1 mouse cellular context compared by ENCODE assay signal in the genomic region with DNA sequence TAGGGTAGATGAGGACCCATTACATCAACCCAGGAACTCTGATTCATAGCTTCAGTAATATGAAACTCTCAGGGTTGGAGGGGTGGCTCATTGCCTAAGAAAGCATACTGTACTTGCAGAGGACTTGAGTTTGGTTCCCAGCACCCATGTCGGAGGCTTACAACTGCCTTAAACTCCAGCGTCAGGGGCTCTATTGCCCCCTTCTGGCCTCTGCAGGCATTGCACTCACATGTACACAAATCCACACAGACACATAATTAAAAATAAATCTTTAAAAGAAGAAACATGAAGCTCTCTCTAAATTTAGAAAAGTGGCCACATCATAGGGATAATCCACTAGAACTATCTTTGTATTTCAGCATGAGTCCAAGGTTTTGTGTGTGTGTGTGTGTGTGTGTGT.
TF ChIP-seq lines count a peak whose summit lies in the region.

No protein-coding gene starts in this region.

TF ChIP-seq in MEL, 35 proteins besides CTCF, POLR2A, EP300 and RAD21:
- peak; percentile 13; the same call in 1 of the 2 replicates for TF ChIP-seq SMC3 (IDR thresholded peaks at IDR 0.05; ENCODE audit: low read depth, low read length)
- TF ChIP-seq NRF1 (IDR thresholded peaks at IDR 0.05; ENCODE audit: insufficient read depth, low read depth, low read length, poor library complexity, severe bottlenecking): no peak
- no peak for TF ChIP-seq ZKSCAN1 (IDR thresholded peaks at IDR 0.05; ENCODE audit: low read depth, low read length)
